Mouse (Mus musculus) midbrain, embryonic 14.5 days (tissue): ENCODE results near the gene Dlst. TPM values are rescaled to one million over a fixed set of nuclear protein-coding genes. Genes with fewer than 3 reads are reported as not detected.

ENCODE experiments used
- ATAC-seq: fragments of 200-750 bp; cut with Nextera tagmentation; 2 replicates; pipeline ENCODE4 v1.8.0; 2017; ENCODE audit warnings: moderate number of reproducible peaks, moderate library complexity; ENCODE audit not compliant: low FRiP score, low TSS enrichment
- DNase-seq: peaks from one replicate; pipeline ENCODE4 v3.0.0-alpha.2; 2015
- H3K27ac ChIP-seq: fragments of 300-500 bp; sonication (generic); replicated peaks from 2 replicates; pipeline ENCODE4 v1.5.1; 2014; ENCODE audit warnings: mild to moderate bottlenecking, low read depth, low read length, moderate library complexity
- H3K27me3 ChIP-seq: fragments of 300-500 bp; sonication (generic); 2 replicates; pipeline ENCODE4 v1.6.1; 2014; ENCODE audit warnings: low read length, control low read depth, mixed read lengths; ENCODE audit not compliant: control insufficient read depth, insufficient read depth
- H3K36me3 ChIP-seq: fragments of 300-500 bp; sonication (generic); 2 replicates; pipeline ENCODE4 v1.6.1; 2014; ENCODE audit warnings: low read length, control low read depth; ENCODE audit not compliant: control insufficient read depth, insufficient read depth
- H3K4me1 ChIP-seq: fragments of 300-500 bp; sonication (generic); 2 replicates; pipeline ENCODE4 v1.6.1; 2014; ENCODE audit warnings: mild to moderate bottlenecking, antibody characterized with exemption, low read length, control low read depth; ENCODE audit not compliant: control insufficient read depth, insufficient read depth
- H3K4me2 ChIP-seq: fragments of 300-500 bp; sonication (generic); 2 replicates; pipeline ENCODE4 v1.6.1; 2014; ENCODE audit warnings: mild to moderate bottlenecking, low read length, moderate library complexity
- H3K4me3 ChIP-seq: fragments of 300-500 bp; sonication (generic); replicated peaks from 2 replicates; pipeline ENCODE4 v1.5.1; 2014; ENCODE audit warnings: low read depth, low read length
- H3K9ac ChIP-seq: fragments of 300-500 bp; sonication (generic); replicated peaks from 2 replicates; pipeline ENCODE4 v1.6.1; 2014; ENCODE audit warnings: mild to moderate bottlenecking, low read length, moderate library complexity
- H3K9me3 ChIP-seq: fragments of 300-500 bp; sonication (generic); 2 replicates; pipeline ENCODE4 v1.6.1; 2016; ENCODE audit warnings: low read length, control low read depth, mixed read lengths; ENCODE audit not compliant: control insufficient read depth
- WGBS: fragments of 180-500 bp; shearing (Covaris S2); extraction: QIAGEN DNeasy Blood & Tissue Kit; methylation state at CpG from one replicate; pipeline ENCODE4 v1.1.7; 2014; 5-methylcytosine and 5-hydroxymethylcytosine counted together
- polyA plus RNA-seq: library from polyadenylated mRNA; unstranded; fragments of >200 nt; fragmentation: Nextera tagmentation; extraction: Ambion mirVana; gene quantifications from 2 replicates; pipeline ENCODE4 v1.2.1, GENCODE M21; 2014

Gene Dlst
- polyA plus RNA-seq, 1 experiment from 2014 or later: 98.0 TPM

GRCm38 (mm10) chr12:85151002-85151774 is 40.6 kb downstream of the Dlst start, which contains the start of gene Rps6kl1:
Rps6kl1 (minus strand) TSS chr12:85151264.
- Histone ChIP-seq H3K27me3 (no peaks in the 10 kb centered on the region), H3K4me1 (peaks cover 5% of the 10 kb centered on the region), H3K27ac (peak within 1 kb of the TSS; percentile 46), H3K36me3 (peaks cover 5% of the 10 kb centered on the region; the same call in 1 of the 2 replicates), H3K9me3 (no peaks in the 10 kb centered on the region), H3K4me2 (peak within 1 kb of the TSS; percentile 71), H3K4me3 (peak within 1 kb of the TSS; percentile 51), H3K9ac (peak within 1 kb of the TSS; percentile 59)
- peak; percentile 94 for ATAC-seq
- peak; percentile 88 for DNase-seq
- WGBS: 16% methylated on average over 28 of the region's 28 CpGs

- ATAC-seq: no peak
- H3K4me2 ChIP-seq: no peak overlapping the region
- DNase-seq: no peak
- H3K36me3 ChIP-seq: no peaks in the 10 kb centered on the region
- H3K27ac ChIP-seq: no peak overlapping the region
- no peak overlapping the region for H3K4me3 ChIP-seq
- H3K9ac ChIP-seq: no peak overlapping the region
- peaks cover 5% of the 10 kb centered on the region for H3K4me1 ChIP-seq
- no peaks in the 10 kb centered on the region for H3K9me3 ChIP-seq
- whole genome bisulfite sequencing: 81% methylated on average over 3 of the region's 3 CpGs
- no peaks in the 10 kb centered on the region for H3K27me3 ChIP-seq
These were observed 42.4 kb downstream of the Dlst start for GRCm38 (mm10) chr12:85153011-85153410.

DNA sequence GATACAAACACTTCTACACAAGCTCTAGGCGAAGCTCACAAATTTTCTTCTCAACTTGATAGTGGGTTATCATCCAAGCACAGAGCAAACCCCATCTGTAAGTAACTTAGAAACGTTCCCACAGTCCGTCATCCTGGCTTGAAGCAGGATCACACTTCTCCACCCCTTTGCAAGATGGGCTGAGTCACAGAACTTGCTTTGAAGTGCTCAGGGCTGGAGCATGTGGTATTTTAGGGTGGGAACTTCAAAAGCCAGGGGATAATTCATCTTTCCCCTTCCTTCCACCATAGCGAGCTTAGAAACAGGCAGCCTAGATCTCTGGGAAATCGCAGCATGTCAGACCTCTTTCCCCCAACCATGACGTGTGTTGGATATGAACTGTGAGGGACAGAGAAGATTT is 45.7 kb downstream of the Dlst start:
- ATAC-seq: no peak
- no peak overlapping the region for H3K4me2 ChIP-seq
- WGBS: 77% methylated on average over 6 of the region's 6 CpGs
- H3K9me3 ChIP-seq: no peaks in the 10 kb centered on the region
- no peaks in the 10 kb centered on the region for H3K4me1 ChIP-seq
- DNase-seq: no peak
- no peaks in the 10 kb centered on the region for H3K27me3 ChIP-seq
- no peaks in the 10 kb centered on the region for H3K36me3 ChIP-seq
- no peak overlapping the region for H3K4me3 ChIP-seq
- H3K27ac ChIP-seq: no peak overlapping the region
- no peak overlapping the region for H3K9ac ChIP-seq

GRCm38 (mm10) chr12:85157797-85158460 is 47.3 kb downstream of the Dlst start:
- Histone ChIP-seq H3K4me1 (no peaks in the 10 kb centered on the region), H3K4me3 (no peak overlapping the region), H3K27ac (no peak overlapping the region), H3K27me3 (no peaks in the 10 kb centered on the region), H3K36me3 (no peaks in the 10 kb centered on the region), H3K9me3 (no peaks in the 10 kb centered on the region), H3K4me2 (no peak overlapping the region), H3K9ac (no peak overlapping the region)
- no peak for DNase-seq
- ATAC-seq: no peak
- 90% methylated on average over 14 of the region's 14 CpGs for WGBS

GRCm38 (mm10) chr12:85158801-85159200 is 48.2 kb downstream of the Dlst start:
- Histone ChIP-seq H3K9me3 (no peaks in the 10 kb centered on the region), H3K27me3 (no peaks in the 10 kb centered on the region), H3K4me3 (no peak overlapping the region), H3K36me3 (no peaks in the 10 kb centered on the region), H3K4me1 (no peaks in the 10 kb centered on the region), H3K4me2 (no peak overlapping the region), H3K9ac (no peak overlapping the region), H3K27ac (no peak overlapping the region)
- WGBS: 91% methylated on average over 8 of the region's 8 CpGs
- DNase-seq: no peak
- ATAC-seq: no peak

- Histone ChIP-seq H3K4me3 (no peak overlapping the region), H3K27ac (no peak overlapping the region), H3K9me3 (no peaks in the 10 kb centered on the region), H3K4me1 (no peaks in the 10 kb centered on the region), H3K36me3 (no peaks in the 10 kb centered on the region), H3K9ac (no peak overlapping the region), H3K27me3 (no peaks in the 10 kb centered on the region), H3K4me2 (no peak overlapping the region)
- 83% methylated on average over 5 of the region's 5 CpGs for WGBS
- ATAC-seq (no peak), DNase-seq (no peak)
These were observed 49.0 kb downstream of the Dlst start for GRCm38 (mm10) chr12:85159592-85159991.

DNA sequence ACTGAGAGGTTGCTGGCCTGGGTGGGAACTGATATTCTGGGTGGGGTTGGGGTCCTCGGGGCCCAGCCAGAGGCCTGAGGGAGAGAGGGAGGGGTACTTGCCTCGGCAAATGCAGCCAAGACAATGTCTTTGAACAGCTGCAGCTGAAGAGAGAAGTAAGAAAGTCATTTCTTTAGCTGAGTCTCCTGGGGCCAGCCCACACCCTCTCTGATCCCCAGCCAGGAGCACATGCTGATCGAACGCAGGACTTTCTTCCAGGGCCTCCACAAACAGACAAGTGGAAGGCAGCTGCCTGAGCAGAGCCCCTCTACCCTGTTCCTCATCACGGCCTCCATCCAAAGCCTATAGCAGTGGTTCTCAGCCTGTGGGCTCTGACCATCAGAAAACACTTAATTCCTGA is 54.4 kb downstream of the Dlst start:
- H3K27ac ChIP-seq: no peak overlapping the region
- ATAC-seq (no peak), DNase-seq (no peak)
- no peaks in the 10 kb centered on the region for H3K9me3 ChIP-seq
- no peak overlapping the region for H3K4me3 ChIP-seq
- 83% methylated on average over 5 of the region's 5 CpGs for WGBS
- H3K36me3 ChIP-seq: no peaks in the 10 kb centered on the region
- H3K4me1 ChIP-seq: no peaks in the 10 kb centered on the region; the same call in 1 of the 2 replicates
- H3K9ac ChIP-seq: no peak overlapping the region
- H3K4me2 ChIP-seq: no peak overlapping the region
- H3K27me3 ChIP-seq: no peaks in the 10 kb centered on the region

DNA sequence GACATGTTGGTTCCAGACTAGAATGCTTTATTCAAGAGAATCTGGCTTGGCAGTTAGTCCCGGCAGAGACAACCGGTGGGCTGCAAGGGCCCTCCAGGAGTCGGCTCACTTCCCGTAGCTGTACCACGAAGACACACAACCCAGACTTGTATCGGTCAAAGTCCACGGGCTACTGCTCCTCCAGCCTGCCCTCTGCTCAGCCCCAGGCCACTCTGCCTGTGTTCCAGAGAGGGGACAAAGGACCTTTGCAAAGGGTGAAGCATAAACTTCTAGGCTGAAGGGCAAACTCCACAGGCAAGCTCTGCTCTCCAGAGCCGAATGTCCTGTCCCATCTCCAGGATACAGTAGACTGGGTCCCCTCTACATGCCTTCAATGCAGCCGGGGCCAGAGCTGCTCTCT is 56.0 kb downstream of the Dlst start:
- Histone ChIP-seq H3K36me3 (no peaks in the 10 kb centered on the region), H3K4me3 (no peak overlapping the region), H3K4me1 (no peaks in the 10 kb centered on the region; the same call in 1 of the 2 replicates), H3K9me3 (no peaks in the 10 kb centered on the region), H3K27ac (no peak overlapping the region), H3K4me2 (no peak overlapping the region), H3K9ac (no peak overlapping the region), H3K27me3 (no peaks in the 10 kb centered on the region)
- 88% methylated on average over 9 of the region's 9 CpGs for WGBS
- ATAC-seq (no peak), DNase-seq (no peak)
